Mouse (Mus musculus): Measurements from ENCODE around the gene Anxa9.
"Not testable (repeated sequence)": the region's sequence is repeated elsewhere in the genome, so short reads cannot be mapped to it uniquely, and the experiment has no call there.

Anxa9 gene

DNA sequence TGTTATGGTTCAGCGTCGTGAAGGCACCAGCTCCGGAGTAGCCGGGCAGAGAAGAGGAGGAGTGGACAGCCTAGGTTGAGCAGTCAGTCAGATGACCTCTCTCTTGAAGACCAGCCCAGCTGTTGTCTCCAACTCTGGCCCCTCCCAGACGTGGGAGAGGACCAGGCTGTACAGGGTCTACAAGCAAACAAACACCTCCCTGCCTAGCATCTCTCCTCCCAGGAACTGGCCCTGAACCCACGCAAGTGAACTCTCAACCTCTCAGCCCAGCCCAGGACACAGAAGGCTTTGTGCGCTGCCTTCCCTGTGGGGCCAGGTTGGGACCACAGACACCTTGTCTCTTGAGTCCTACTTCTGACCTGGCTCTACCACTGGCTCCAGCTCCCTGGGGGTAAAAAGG lies at the start of gene Anxa9:
Gene Anxa9, minus strand, starts transcription at position 77 of the 400 bp plus-strand sequence.
- no peak for DNase-seq (ENCODE audit: low spot score in 2 of 2)

DNA sequence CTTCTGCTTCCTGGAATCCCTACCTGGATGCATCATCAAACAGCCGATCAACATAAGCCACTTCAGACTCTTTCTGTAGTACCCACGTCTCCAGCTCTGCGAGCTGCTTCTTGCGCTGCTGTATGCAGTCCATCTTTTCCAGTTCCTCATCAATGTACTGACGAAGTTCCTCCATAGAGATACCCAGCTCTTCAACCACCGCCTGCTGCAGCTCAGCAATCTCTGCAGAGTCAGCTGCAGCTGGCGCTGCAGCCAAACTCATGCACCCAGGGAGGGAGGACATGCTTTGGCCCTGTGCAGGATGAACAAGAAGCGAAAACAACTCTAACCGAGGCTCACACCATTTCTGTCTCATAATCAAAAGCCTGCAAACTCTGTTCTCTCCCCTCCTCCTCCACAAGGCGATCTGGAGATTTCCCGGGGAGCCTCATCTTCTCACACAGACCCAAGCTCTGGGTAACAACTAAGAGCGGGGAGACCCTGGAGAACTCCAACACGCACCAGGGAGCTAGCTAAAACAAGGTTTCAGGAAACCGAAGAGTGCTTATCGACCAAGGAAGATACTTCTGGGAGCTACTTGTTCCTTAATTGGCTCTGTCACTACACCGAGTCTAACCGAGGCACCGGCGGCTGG lies 49.1 kb upstream of the Anxa9 start:
- not testable (repeated sequence) for DNase-seq (ENCODE audit: low spot score in 2 of 2)

DNA sequence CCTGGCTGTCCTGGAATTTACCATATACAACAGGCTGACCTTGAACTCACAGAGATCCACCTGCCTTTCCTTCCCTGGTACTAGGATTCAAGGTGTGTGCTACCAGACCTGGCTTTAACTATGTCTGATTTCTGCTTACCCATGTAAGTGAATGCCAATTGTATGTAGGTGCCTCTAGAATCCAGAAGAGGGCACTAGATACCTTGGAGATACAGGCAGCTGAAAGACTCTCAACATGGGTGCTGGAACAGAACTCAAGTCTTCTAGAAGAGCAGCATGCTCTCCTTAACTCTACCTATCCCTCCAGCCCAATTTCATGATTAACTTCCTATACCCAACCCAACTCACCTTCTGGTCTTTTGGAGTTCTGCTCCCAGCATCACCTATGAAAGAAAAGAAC lies 42.5 kb upstream of the Anxa9 start:
- DNase-seq (ENCODE audit: low spot score in 2 of 2): peak; percentile 13 to 16

DNA sequence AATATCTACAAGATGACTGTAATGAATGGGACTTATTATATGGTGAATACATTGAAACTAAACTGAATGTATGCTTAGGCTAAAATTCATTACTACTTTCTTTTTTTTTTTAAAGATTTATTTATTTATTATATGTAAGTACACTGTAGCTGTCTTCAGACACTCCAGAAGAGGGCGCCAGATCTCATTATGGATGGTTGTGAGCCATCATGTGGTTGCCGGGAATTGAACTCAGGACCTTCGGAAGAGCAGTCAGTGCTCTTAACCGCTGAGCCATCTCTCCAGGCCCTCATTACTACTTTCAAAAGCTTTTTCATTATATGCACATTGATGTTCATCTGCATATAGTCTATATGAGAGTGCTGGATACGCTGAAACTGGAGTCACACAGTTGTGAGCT lies 41.4 kb upstream of the Anxa9 start:
- DNase-seq (ENCODE audit: low spot score in 2 of 2): not testable (repeated sequence)

DNA sequence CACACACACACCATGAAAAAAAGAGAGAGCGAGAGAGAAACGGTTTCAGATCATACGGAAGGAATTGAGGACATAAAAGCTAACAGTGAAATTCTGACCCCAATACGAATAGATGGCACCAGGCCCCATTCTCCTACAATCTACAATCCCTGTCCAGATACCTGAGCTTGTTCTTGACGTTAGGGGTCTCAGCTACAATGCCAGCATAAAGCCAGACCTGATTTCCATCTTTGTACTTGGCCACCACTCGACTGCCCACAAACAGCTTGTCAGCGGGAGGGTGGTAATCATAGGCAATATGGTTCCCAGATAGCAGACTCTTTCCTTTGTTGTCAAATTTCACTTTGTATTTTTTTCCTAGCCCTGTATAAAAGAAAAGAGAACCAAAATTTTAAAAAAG lies 39.5 kb upstream of the Anxa9 start:
- no peak for DNase-seq (ENCODE audit: low spot score in 2 of 2)

DNA sequence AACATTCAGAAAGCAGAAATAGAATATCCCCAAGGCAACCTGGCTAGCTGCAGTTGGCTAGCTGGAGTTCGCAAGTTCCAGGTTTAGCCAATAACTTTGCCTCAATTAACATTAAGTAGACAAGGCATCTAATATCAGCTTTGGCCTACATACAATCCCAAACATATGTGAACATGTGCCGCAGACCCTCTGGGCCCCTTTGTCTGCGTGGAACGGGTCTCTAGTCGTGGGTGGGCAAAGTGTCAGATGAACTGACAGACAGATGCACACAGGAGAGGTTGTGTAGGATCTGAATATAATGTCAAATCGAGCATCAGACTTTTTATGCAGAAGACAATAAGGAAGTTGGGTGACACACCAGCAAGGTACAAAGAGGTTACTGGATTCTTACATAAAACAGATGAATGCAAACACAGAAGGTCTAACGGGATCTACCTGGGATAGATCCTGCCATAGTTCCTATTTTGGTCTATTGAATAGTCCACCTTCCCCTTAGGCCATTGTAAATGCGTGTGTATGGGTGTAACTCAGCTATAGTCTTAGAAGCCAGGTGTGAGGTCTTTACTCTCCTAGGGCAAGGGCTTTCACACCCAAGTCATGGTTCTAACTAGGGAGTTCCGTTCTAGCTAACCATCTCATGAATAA lies 36.5 kb upstream of the Anxa9 start:
- DNase-seq (ENCODE audit: low spot score in 2 of 2): not testable (repeated sequence)

DNA sequence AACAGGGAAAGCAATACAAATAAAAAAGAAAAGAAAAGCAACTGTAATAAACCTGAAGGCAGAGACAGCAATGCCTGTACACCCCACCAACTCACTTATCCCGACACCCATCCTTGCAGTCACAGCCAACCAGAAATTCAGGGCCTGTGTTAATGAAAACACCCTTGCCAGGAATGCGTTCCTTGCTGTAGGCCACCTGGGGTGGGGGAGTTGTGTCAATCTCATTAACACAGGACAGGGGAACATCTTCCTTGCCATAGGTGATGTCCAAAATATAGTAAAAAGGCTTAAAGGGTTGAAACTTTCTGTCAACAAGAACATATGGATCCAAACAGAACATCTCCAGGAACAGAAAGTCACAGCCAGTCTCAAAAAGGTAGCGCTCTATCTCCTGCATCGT lies 31.3 kb upstream of the Anxa9 start:
- no peak for DNase-seq (ENCODE audit: low spot score in 2 of 2)

DNA sequence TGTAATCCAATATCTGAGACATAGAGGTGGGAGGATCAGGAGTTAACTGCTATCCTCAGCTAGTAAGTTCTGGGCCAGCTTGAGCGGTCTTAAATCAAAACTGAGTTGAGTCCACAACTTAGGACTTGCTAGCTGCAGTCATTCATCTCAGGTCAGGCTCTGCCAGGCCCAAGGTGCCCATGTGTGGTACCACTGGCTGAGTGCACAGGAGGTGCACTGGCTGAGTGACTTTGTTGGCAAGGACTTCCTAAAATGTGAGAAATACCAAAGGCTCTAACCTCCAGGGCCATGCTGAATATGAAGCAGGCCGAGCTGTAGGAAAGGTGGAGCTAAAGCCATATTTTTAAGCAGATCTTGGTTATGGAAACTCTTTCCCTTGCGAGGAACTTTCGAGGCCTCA lies 30.4 kb upstream of the Anxa9 start:
- DNase-seq (ENCODE audit: low spot score in 2 of 2): no peak

DNA sequence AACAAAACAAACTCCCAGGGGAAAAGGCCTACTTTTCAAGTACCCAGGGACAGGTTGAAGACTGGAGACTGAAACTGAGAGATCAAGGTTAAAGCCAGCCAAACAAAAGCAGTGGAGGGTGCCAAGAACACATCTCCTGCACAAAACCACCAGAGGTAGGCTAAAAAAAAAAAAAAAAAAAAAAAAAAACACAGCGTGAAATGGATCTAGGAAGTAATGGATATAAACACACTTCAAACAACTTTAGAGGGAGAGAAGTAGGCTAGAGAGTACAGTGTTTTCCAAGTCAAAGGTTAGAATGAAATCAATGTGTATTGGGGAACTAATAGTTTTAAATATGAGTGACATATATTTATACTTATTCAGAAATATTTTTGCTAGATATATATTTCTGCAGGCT lies 24.6 kb upstream of the Anxa9 start:
- no peak for DNase-seq (ENCODE audit: low spot score in 2 of 2)

DNA sequence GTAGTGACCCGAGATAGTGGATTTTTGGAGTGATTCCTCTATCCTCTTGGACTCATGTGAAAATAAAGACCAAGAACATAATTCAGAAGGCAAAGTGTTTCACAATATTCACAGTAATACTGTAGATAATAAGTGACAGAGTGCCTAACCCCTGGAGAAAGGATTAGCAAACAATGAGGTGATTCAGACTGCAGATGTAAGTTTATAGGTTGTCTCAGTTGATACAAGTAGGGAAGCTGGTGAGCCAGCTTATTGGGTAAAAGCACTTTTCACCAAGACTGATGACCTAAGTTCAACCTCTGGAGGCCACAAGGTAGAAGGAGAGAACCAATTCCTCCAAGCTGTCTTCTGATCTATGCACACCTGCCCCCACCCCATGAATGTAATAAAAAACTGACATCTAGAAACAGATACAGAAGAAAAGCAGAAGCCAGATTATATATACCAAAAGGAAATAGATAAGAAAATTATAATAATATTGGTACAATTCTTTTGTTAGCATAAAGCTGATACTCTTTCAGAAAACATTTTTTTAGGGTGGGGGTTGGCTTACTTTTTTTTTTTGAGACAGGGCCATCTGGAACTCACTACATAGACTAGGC lies 21.9 kb upstream of the Anxa9 start:
- no peak for DNase-seq (ENCODE audit: low spot score in 2 of 2)

DNA sequence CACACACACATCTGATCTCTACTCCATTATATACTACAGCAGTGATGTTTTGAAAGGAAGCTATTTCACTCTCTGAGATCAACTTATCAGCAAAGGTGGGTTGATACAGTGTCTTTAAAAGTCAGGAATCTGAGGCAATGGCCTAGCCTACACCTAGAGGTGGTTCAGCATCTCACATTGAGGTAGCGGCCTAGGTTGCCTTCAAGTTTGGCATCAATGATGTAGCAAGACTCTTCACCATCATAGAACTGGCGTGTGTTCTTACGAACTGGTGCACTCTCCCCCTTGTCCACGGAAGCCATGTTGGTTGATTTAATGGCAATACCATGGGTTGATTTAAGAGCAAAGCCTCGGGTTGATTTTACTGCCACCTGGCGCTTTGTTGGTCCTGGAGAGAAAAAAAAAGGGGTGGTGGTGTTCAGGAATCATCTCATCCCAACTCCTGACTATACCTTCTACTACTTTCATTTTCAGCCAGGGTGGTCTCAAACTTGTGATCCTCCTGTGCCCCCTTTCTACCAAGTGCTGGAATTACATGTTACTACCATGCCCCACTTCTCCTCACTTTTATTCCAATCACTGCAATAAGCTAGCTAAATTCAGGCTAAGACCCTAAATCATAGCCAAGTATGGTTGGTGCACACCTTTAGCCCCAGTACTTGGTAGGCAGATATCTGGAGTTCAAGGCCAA lies 17.6 kb upstream of the Anxa9 start:
- no peak for DNase-seq (ENCODE audit: low spot score in 2 of 2)

DNA sequence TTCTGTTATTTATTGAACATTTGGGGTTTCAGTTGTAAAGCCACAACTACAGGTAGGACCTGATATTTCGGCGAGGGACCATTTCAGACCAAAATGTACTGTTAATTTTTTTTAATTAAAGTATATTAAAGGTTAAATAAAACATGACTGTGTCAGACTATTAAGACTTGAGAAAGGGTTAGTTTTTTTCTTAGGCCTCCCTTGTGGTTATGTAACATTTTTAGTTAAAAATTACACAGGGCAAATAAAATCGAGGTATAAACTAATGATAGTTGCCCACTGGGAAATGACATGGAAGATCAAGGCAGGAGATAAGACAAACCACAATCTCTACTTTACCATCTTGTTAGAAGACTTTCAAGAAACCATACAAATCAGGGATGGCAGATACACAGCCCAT lies 16.5 kb upstream of the Anxa9 start:
- DNase-seq (ENCODE audit: low spot score in 2 of 2): no peak

DNA sequence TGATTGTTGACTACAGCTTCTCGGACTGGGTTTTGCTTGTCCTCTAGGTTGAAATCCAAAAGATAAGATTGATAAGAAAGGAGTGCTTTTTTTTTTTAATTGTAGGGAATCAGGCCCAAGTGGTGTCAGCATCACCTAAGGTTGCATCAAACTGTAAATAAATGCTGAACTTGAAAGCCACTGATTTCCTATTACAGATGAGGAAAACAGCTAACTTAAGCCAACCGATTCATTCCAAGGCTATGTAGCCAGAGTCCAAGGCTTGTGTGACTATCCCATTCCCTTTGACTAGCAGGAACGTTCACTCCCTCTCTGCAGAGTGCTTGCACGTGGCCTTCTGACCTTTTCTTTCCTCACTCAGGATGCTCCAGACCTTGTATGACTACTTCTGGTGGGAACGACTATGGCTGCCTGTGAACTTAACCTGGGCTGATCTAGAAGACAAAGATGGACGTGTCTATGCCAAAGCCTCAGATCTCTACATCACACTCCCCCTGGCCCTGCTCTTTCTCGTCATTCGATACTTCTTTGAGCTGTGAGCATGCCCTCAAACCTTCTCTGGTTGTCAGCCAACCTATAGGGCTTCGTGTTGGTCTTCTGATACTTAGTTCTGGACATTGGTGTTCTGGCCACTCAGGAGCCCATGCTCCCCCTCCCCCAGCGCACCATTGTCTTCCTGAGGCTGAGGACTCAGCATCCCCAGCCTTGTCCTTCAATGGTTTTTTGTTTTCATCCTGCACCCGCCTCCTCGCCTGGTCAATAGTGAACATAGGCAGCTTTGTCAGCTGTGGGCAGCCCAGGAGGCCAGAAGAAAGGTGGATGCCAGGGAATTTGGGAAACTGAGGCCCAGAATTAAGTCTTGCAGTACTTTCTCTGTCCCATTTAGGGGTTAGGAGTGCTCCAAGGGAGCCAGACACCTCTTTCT lies 13.0 kb upstream of the Anxa9 start:
- no peak for DNase-seq (ENCODE audit: low spot score in 2 of 2)

DNA sequence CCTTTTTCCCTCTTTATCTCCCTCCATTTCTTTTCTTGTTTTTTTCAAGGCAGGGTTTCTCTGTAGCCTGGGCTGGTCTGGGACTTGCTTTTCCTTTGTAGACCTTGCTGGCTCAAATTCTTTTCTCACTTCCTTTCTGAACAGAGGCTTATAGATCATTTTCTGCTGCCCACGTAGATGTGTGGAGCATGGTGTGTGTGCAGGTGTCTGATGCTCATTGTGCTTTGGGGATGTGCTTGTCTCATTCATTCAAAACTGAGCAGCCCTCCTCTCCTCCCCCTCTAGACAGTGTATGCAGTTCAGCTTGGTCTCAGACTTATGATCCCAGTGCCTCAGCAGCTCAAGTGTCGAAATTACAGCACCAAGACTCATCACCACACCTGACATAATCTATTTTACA lies 12.1 kb upstream of the Anxa9 start:
- DNase-seq (ENCODE audit: low spot score in 2 of 2): no peak

DNA sequence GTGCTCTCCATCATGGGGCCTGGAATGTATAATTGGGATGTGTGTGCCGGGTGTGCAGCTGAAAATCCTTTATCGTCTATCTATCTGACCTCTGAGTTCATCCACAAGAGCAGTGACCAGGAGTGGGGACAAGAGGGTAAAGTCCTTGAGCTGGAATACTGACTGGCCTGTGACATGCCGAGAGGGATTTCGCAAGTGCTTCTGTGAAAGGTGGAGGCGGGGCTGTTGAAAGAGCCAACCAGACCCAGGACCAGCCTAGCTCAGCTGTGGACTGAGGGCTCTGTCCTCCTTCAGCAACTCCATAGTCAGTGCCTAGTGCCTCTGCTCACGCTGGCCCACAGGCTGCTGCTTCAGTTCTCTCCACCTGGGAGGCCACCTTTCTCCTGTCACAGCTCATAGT lies 11.6 kb upstream of the Anxa9 start:
- DNase-seq (ENCODE audit: low spot score in 2 of 2): peak; percentile 40 to 70

DNA sequence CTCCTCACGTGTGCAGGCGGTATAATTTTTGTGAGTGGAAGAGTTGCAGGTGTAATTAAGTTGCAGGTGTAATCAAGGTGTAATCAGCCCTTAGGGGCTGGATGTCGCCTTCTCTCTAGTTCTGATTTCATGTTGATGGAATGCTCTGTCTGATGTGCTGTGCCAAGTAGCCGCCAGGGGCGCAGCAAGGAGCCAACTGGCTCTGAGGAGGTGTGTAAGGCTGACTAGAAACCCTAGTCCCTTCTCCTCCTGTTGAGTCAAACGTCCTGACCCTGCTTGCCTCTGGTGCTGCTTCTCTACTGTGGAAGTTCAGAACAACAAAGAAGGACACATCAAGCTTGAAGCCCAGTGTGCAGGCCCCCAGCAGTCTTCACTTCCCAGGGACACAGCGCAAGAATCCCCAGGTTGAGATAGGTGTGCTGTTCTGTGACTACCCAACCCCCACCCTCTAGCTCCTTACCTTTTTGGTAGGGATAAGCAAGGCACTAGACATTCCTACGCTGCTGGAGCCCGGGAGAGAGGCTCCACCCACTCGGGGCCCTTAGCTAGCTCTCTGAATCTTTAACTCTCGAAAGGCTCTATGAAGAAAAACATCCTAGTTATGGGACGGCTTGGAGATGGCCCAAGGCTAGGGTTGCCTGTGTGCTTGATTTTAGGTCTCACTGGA lies 10.6 kb upstream of the Anxa9 start:
- peak in 1 of 2 experiments; percentile 39 for DNase-seq (ENCODE audit: low spot score in 2 of 2)

DNA sequence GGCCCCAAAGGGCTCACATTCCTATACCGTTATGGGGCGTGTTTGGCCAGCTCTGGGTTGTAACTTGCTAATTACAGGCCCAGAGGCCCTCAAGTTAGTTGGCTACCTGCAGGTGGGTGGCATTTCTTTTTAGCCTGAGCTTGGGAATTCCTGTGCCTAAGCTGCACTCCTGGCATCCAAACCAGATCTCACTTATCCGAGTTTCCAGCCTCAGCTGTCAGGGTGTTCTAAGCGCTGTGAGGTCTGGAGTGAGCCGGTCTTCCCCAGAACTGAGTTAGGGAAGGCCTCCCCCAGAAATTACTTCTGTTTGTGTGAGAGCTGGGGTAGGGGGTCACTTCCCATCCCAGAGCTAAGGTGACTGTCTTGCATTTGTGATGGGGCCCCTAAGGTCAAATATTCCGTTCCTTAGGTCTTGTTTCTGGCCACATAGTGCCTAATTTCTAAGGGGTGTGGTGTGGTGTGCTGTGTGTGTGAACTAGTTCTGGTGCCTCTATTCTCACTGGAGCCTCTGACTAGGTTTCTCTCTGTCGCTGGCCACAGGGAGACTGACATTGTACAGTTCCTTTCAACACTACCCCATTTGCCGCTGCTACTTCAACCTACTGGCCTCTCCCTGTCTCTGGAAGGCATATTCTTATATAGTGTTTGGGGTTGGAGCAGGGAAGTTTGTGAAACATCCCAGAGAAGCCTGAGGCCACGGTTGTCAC lies 9.0 kb upstream of the Anxa9 start:
- no peak for DNase-seq (ENCODE audit: low spot score in 2 of 2)

DNA sequence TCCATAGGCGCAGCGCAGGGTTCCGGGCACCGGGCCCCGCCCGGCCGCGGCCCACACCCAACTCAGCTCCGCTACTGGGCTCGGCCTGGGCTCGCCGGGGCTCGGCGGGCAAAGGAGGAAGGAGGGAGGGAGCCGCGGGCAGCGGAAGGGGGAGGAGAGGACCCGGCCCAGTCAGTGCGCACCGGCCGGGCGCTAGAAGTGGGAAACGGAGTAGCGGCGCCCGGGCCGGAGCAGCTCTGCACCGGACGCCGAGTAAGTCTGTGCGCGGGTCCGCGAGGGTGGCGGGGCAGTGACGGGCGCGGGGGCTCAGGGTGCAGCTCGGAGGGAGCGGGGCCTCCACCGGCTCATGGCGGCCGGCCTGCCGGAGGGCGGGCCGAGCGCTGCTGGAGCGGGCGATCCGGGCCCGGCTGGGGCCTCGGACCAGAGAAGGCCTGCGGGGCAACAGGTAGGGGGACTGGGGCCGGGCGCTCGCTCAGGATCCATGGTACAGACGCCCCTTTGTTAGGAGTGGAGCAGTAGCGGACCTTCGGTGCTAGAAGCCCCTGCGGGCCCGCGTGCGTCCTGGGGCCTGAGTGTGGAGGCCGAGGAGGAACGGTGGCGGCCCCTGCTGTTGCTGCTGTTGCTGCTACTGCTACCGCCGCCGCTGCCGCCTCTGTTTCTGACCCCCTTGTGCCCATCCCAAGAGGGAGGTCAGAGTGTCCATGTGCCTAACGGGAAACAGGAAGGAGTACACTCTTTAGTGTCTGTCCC lies 8.3 kb upstream of the Anxa9 start:
- DNase-seq (ENCODE audit: low spot score in 2 of 2): peak; percentile 90 to 93

DNA sequence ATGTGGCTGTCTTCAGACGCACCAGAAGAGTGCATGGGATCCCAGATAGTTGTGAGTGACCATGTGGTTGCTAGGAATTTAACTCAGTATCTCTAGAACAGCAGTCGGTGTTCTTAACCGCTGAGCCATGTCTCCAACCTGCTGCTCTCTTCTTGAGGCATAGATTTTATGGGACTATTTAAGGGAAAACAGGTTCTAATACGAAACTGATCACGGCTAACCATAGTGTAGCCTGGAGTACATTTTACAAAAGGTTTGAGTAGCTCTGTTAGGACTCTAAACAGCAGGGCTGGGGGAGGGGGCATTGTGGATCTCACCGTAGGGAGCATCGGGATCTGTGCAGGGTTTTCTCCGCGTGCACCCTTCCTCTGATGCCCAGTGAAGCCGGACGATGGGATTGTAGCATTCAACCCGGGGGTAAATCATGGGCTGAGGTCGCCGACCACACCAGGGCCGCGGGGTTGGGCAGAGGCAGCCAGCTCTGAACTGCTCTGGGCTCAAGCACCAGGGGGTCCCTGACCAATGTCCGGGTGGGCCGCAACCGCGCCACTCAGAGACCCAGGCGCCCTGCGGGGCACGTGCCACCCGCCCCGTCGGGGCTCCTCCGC lies 7.6 kb upstream of the Anxa9 start, which contains the start of gene Cers2:
Gene Cers2, plus strand, starts transcription at position 306 of the 608 bp plus-strand sequence.
- DNase-seq (ENCODE audit: low spot score in 2 of 2): no peak

Measured in heart, adult 9 months (tissue).